Mouse (Mus musculus) telencephalon, adult 2 months (tissue): ENCODE data around the gene Pex11b.
"Not testable (repeated sequence)": the region's sequence is repeated elsewhere in the genome, so short reads cannot be mapped to it uniquely, and the experiment has no call there.

ENCODE experiments used
- DNase-seq: peaks from one replicate; pipeline ENCODE4 v3.0.0-alpha.2; 2011; ENCODE audit warnings: low read depth, low spot score

Gene Pex11b

DNA sequence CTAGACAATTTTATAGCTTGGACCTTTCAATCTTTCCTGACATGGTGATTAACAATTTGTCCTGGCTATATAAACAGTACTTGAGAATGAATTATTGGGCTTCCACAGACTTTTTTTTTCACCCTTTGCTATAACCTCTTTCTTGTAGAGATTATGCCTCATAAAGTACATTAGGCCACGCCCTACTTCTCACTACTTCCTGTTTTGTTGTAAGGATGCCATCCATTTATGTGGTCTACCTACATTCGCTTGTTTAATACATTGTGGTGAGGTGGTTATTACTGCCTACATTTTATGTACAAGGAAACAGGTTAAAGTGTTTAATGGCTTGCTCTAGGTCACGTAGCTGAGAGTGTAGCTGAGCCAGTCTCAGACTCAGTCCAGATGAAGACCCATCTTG, 40.0 kb downstream of the Pex11b start:
- DNase-seq = no peak

- DNase-seq = no peak
These were observed 40.5 kb downstream of the Pex11b start for GRCm38 (mm10) chr3:96675690-96676089.

DNA sequence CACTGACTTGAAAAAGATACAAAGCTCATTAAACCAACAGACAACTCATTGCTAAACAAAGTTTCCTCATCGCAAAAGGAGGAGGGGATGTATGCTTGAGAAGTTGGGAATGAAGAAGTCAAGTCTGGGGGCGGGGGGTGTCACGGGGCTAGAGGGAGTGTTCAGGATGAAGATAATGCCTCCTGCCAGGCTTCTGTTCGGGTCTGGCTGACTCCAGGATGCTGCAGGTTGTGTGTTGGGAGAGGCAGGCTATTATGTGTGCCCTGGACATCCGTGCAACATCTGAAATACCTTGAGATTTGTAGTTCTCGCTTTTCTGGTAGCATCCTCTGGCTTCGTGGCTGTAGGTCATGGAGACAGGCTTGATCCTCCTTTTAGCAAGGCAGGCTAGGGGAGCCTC, 43.3 kb downstream of the Pex11b start:
- no peak for DNase-seq

- no peak for DNase-seq
These were observed 44.0 kb downstream of the Pex11b start for GRCm38 (mm10) chr3:96679159-96679674.

GRCm38 (mm10) chr3:96680269-96680956, 45.2 kb downstream of the Pex11b start:
- no peak for DNase-seq

GRCm38 (mm10) chr3:96683496-96683895, 48.3 kb downstream of the Pex11b start:
- no peak for DNase-seq

DNA sequence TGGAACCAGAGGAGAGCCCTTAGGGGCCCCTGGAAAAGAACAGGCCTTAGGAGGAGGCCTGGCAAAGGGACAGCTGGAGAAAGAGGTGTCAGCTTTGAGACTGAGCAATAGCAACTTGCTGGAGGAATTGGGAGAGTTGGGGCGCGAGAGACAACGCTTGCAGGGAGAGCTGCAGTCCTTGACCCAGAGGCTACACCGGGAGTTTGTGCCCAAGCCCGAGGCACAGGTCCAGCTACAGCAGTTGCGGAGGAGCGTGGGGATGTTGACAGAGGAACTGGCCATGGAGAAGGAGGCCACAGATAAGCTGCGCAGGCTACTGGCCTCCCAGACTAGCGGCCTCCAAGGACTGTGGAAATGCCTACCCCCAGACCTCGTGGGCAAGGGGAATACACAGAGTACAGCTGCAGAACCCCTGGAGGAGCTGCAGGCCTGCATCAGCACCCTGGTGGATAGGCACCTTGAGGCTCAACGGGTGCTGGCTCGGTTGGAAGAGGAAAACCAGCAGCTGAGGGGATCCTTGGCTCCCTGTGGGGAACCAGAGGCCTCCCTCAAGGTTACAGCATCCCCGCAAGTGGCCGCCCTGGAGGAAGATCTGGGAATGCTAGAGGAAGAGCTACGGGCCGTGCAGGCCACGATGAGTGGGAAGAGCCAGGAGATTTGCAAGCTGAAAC, 49.1 kb downstream of the Pex11b start:
- DNase-seq = no peak

DNA sequence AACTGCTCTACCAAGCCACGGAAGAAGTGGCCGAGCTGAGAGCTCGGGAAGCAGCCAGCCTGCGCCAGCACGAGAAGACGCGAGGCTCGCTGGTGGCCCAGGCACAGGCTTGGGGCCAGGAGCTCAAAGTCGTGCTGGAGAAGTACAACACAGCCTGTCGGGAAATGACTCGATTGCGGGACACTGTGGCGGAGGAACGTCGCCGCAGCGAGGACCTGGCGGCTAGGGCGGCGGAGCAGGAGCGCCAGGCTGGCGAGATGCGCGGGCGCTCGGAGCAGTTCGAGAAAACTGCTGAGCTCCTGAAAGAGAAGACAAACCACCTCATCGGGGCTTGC, 49.6 kb downstream of the Pex11b start:
- no peak for DNase-seq

- not testable (repeated sequence) for DNase-seq
These were observed 50.9 kb downstream of the Pex11b start for GRCm38 (mm10) chr3:96686057-96686456.

GRCm38 (mm10) chr3:96688854-96689253, 53.7 kb downstream of the Pex11b start:
- no peak for DNase-seq

DNA sequence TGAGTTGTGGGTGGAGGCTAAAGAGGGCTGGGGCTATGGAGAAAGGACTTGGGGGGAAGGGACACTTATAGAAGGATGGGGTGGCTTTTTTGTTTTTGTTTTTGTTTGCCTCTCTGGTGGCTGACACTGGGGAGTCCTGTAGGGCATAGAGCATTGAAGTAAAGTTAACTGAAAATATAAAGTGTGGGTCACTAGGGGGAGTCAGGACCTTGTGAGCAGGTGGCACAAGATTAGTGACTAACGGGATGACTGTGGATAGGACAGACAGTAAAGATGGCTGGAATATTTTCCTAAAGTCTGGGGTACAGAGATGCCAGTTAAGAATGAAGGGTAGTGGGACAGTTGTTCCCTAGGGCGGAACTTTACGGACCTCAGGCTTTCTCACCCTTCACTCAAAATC, 55.1 kb downstream of the Pex11b start:
- DNase-seq = no peak

- no peak for DNase-seq
These were observed 57.3 kb downstream of the Pex11b start for GRCm38 (mm10) chr3:96692506-96692905.

DNA sequence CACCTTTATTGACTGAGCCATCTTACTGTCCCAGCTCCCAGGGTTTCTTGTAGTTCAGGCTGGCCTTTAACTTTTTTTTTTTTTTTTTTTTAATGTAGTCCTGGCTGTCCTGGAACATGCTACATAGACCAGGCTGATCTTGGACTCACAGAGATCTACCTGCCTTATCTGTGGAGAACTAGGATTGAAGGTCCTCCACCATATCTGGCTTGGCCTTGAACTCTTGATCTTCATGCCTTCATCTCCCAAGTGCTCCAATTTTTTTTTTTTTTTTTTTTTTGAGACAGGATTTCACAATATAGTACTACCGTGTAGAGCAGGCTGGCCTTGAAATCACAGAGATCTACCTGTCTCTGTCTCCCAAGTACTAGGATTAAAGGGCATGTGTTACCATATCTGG, 58.4 kb downstream of the Pex11b start:
- no peak for DNase-seq
